Mouse (Mus musculus) lung, postnatal 36 days (tissue): Measurements from ENCODE around the gene Smim13.
"Not testable (repeated sequence)": the region's sequence is repeated elsewhere in the genome, so short reads cannot be mapped to it uniquely, and the experiment has no call there.

Experiments
- DNase-seq: peaks from one replicate; pipeline ENCODE4 v3.0.0; 2022; ENCODE audit warnings: mixed read lengths

The Smim13 gene

GRCm38 (mm10) chr13:41249538-41250317 is at the start of gene Smim13:
TSS of gene Smim13 (plus strand) at chr13:41249844.
- DNase-seq: peak; percentile 97

- no peak for DNase-seq
Measured at GRCm38 (mm10) chr13:41200861-41201260, 48.8 kb upstream of the Smim13 start.

GRCm38 (mm10) chr13:41203289-41203688 is 46.4 kb upstream of the Smim13 start:
- DNase-seq: no peak

GRCm38 (mm10) chr13:41203691-41204090 is 46.0 kb upstream of the Smim13 start:
- no peak for DNase-seq

- not testable (repeated sequence) for DNase-seq
Measured at GRCm38 (mm10) chr13:41205568-41205967, 44.1 kb upstream of the Smim13 start.

- DNase-seq: no peak
Measured at GRCm38 (mm10) chr13:41206241-41206640, 43.4 kb upstream of the Smim13 start.

GRCm38 (mm10) chr13:41211276-41211675 is 38.4 kb upstream of the Smim13 start:
- DNase-seq: no peak

GRCm38 (mm10) chr13:41212558-41213322 is 36.9 kb upstream of the Smim13 start:
- DNase-seq: no peak

GRCm38 (mm10) chr13:41215669-41216068 is 34.0 kb upstream of the Smim13 start:
- DNase-seq: no peak

- no peak for DNase-seq
Measured at GRCm38 (mm10) chr13:41216236-41216635, 33.4 kb upstream of the Smim13 start.

- no peak for DNase-seq
Measured at GRCm38 (mm10) chr13:41219056-41219455, 30.6 kb upstream of the Smim13 start.

GRCm38 (mm10) chr13:41219687-41220303 is 29.8 kb upstream of the Smim13 start:
- DNase-seq: no peak

- DNase-seq: peak; percentile 61
Measured at GRCm38 (mm10) chr13:41220304-41220834, 29.3 kb upstream of the Smim13 start, which contains the start of gene Elovl2. TSS of gene Elovl2 (minus strand) at chr13:41220405.

- DNase-seq: no peak
Measured at GRCm38 (mm10) chr13:41226513-41226912, 23.1 kb upstream of the Smim13 start.

GRCm38 (mm10) chr13:41228060-41228459 is 21.6 kb upstream of the Smim13 start:
- DNase-seq: no peak

- peak; percentile 16 for DNase-seq
Measured at GRCm38 (mm10) chr13:41230256-41230655, 19.4 kb upstream of the Smim13 start.

- no peak for DNase-seq
Measured at GRCm38 (mm10) chr13:41231389-41231983, 18.2 kb upstream of the Smim13 start.

- no peak for DNase-seq
Measured at GRCm38 (mm10) chr13:41232209-41232608, 17.4 kb upstream of the Smim13 start.

GRCm38 (mm10) chr13:41233241-41233640 is 16.4 kb upstream of the Smim13 start:
- no peak for DNase-seq

- DNase-seq: no peak
Measured at GRCm38 (mm10) chr13:41235181-41235580, 14.5 kb upstream of the Smim13 start.

GRCm38 (mm10) chr13:41235845-41236741 is 13.6 kb upstream of the Smim13 start:
- DNase-seq: no peak
